Mouse (Mus musculus): ENCODE data around the gene Gm1673. TPM values are rescaled to one million over a fixed set of nuclear protein-coding genes. Genes with fewer than 3 reads are reported as not detected.

Gm1673 gene
- polyA plus RNA-seq, 1 experiment = 5.3 TPM

GRCm38 (mm10) chr5:33997829-33998504 lies 14.7 kb downstream of the Gm1673 start:
- Histone ChIP-seq H3K79me2 (ENCODE audit: control insufficient read depth, insufficient read depth) (no peaks in the 10 kb centered on the region), H3K27me3 (ENCODE audit: control insufficient read depth, insufficient read depth, insufficient read length) (peaks cover 71% of the 10 kb centered on the region), H3K36me3 (ENCODE audit: control insufficient read depth, insufficient read depth) (no peaks in the 10 kb centered on the region), H3ac (ENCODE audit: control insufficient read depth, insufficient read length, low read depth) (no peak overlapping the region), H3K79me3 (ENCODE audit: low read depth) (no peaks in the 10 kb centered on the region), H3K4me3 (ENCODE audit: insufficient read depth, poor library complexity, severe bottlenecking) (no peak overlapping the region)
- TF ChIP-seq FOSL1 (IDR thresholded peaks at IDR 0.05; ENCODE audit: insufficient read depth, low read length, poor library complexity, severe bottlenecking) (no peak), MAX (IDR thresholded peaks at IDR 0.05) (no peak), MYOD1 (IDR thresholded peaks at IDR 0.05; ENCODE audit: control insufficient read depth, insufficient read length, low read depth) (no peak), CTCF (IDR thresholded peaks at IDR 0.05; ENCODE audit: control insufficient read depth, insufficient read depth, insufficient read length) (no peak), CEBPB (IDR thresholded peaks at IDR 0.05; ENCODE audit: low read depth) (no peak), USF1 (IDR thresholded peaks at IDR 0.05; ENCODE audit: low read depth) (no peak), MYOG (IDR thresholded peaks at IDR 0.05; ENCODE audit: control insufficient read depth, extremely low read depth, insufficient read length) (no peak)

DNA sequence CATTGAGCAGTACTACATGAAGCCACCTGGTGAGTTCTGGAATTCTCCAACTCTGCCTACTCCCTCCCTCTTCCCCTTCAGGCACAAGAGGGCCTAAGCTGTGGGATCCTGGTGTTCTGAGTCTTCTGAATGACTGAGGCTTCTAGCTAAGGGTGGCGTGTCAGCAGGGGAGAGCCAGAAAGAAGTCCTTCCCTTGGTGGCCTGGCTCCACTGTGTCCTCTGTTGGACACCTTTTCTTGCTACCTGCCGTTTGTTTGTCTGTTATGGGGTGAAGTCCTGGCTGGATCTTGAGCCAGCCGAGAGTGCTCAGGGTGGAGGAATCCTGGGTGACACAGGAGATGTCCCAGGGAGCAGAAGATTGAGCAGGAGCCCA lies 15.3 kb downstream of the Gm1673 start:
- H3K79me3 ChIP-seq (ENCODE audit: low read depth) = no peaks in the 10 kb centered on the region
- H3K4me3 ChIP-seq (ENCODE audit: insufficient read depth, poor library complexity, severe bottlenecking) = no peak overlapping the region
- H3ac ChIP-seq (ENCODE audit: control insufficient read depth, insufficient read length, low read depth) = no peak overlapping the region
- TF ChIP-seq CTCF (IDR thresholded peaks at IDR 0.05; ENCODE audit: control insufficient read depth, insufficient read depth, insufficient read length) (no peak), USF1 (IDR thresholded peaks at IDR 0.05; ENCODE audit: low read depth) (no peak), MAX (IDR thresholded peaks at IDR 0.05) (no peak), MYOG (IDR thresholded peaks at IDR 0.05; ENCODE audit: control insufficient read depth, extremely low read depth, insufficient read length) (no peak), FOSL1 (IDR thresholded peaks at IDR 0.05; ENCODE audit: insufficient read depth, low read length, poor library complexity, severe bottlenecking) (no peak), CEBPB (IDR thresholded peaks at IDR 0.05; ENCODE audit: low read depth) (no peak), MYOD1 (IDR thresholded peaks at IDR 0.05; ENCODE audit: control insufficient read depth, insufficient read length, low read depth) (no peak)
- no peaks in the 10 kb centered on the region for H3K36me3 ChIP-seq (ENCODE audit: control insufficient read depth, insufficient read depth)
- no peaks in the 10 kb centered on the region for H3K79me2 ChIP-seq (ENCODE audit: control insufficient read depth, insufficient read depth)
- H3K27me3 ChIP-seq (ENCODE audit: control insufficient read depth, insufficient read depth, insufficient read length) = peaks cover 71% of the 10 kb centered on the region

DNA sequence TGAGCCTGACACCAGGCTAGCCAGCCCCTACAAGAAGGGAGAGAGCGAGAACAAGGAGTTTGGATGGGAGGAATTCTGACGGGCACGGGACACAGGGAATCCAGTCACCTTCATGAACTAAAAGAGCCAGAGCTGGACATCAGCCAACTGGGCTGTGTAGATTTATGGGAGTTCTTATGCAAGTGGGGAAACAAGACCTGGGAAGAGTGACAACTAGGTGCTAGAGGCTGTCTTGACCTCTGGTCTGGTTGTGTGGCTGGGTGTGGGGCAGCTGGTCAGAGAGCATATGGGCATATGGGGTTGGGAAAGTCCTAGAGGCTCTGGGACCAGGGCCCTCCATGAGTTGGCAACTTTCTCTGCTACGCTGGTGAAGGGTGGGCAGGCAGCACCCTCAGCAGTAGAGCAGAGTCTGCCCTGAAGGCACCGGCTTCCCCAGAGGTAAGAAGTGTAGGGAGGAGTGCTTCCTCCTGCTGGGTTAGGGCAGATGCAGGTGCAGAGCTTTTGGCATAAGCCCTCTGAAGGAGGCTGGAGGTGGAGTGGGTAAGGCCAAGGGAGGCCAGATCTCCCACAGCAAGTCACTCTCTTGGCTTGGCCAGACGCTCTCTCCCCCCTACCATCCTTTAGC lies 16.3 kb downstream of the Gm1673 start:
- no peaks in the 10 kb centered on the region for H3K36me3 ChIP-seq (ENCODE audit: control insufficient read depth, insufficient read depth)
- H3K79me2 ChIP-seq (ENCODE audit: control insufficient read depth, insufficient read depth) = no peaks in the 10 kb centered on the region
- TF ChIP-seq FOSL1 (IDR thresholded peaks at IDR 0.05; ENCODE audit: insufficient read depth, low read length, poor library complexity, severe bottlenecking) = no peak
- TF ChIP-seq CEBPB (IDR thresholded peaks at IDR 0.05; ENCODE audit: low read depth) = no peak
- TF ChIP-seq MYOG (IDR thresholded peaks at IDR 0.05; ENCODE audit: control insufficient read depth, extremely low read depth, insufficient read length) = no peak
- TF ChIP-seq MYOD1 (IDR thresholded peaks at IDR 0.05; ENCODE audit: control insufficient read depth, insufficient read length, low read depth) = no peak
- no peak for TF ChIP-seq MAX (IDR thresholded peaks at IDR 0.05)
- no peak for TF ChIP-seq USF1 (IDR thresholded peaks at IDR 0.05; ENCODE audit: low read depth)
- no peak for TF ChIP-seq CTCF (IDR thresholded peaks at IDR 0.05; ENCODE audit: control insufficient read depth, insufficient read depth, insufficient read length)
- peaks cover 64% of the 10 kb centered on the region for H3K27me3 ChIP-seq (ENCODE audit: control insufficient read depth, insufficient read depth, insufficient read length)
- no peak overlapping the region for H3ac ChIP-seq (ENCODE audit: control insufficient read depth, insufficient read length, low read depth)
- H3K4me3 ChIP-seq (ENCODE audit: insufficient read depth, poor library complexity, severe bottlenecking) = no peak overlapping the region
- no peaks in the 10 kb centered on the region for H3K79me3 ChIP-seq (ENCODE audit: low read depth)

DNA sequence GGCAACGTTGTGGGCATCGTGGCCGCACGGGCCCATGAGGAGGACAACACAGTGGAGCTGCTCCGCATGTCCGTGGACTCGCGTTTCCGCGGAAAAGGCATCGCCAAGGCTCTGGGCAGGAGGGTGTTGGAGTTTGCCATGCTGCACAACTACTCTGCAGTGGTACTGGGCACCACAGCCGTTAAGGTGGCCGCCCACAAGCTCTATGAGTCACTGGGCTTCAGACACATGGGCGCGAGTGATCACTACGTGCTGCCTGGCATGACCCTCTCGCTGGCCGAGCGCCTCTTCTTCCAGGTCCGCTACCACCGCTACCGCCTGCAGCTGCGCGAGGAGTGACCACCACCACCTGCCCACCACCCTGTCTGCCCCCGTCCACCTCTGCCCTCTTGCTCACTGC lies 17.6 kb downstream of the Gm1673 start:
- no peak for TF ChIP-seq FOSL1 (IDR thresholded peaks at IDR 0.05; ENCODE audit: insufficient read depth, low read length, poor library complexity, severe bottlenecking)
- TF ChIP-seq CEBPB (IDR thresholded peaks at IDR 0.05; ENCODE audit: low read depth) = no peak
- TF ChIP-seq MAX (IDR thresholded peaks at IDR 0.05) = no peak
- TF ChIP-seq CTCF (IDR thresholded peaks at IDR 0.05; ENCODE audit: control insufficient read depth, insufficient read depth, insufficient read length) = no peak
- TF ChIP-seq USF1 (IDR thresholded peaks at IDR 0.05; ENCODE audit: low read depth) = no peak
- TF ChIP-seq MYOD1 (IDR thresholded peaks at IDR 0.05; ENCODE audit: control insufficient read depth, insufficient read length, low read depth) = no peak
- TF ChIP-seq MYOG (IDR thresholded peaks at IDR 0.05; ENCODE audit: control insufficient read depth, extremely low read depth, insufficient read length) = no peak

GRCm38 (mm10) chr5:34001401-34001800 lies 18.2 kb downstream of the Gm1673 start:
- no peak overlapping the region for H3K4me3 ChIP-seq (ENCODE audit: insufficient read depth, poor library complexity, severe bottlenecking)
- peaks cover 55% of the 10 kb centered on the region for H3K27me3 ChIP-seq (ENCODE audit: control insufficient read depth, insufficient read depth, insufficient read length)
- H3K36me3 ChIP-seq (ENCODE audit: control insufficient read depth, insufficient read depth) = no peaks in the 10 kb centered on the region
- no peaks in the 10 kb centered on the region for H3K79me3 ChIP-seq (ENCODE audit: low read depth)
- TF ChIP-seq FOSL1 (IDR thresholded peaks at IDR 0.05; ENCODE audit: insufficient read depth, low read length, poor library complexity, severe bottlenecking) (no peak), CTCF (IDR thresholded peaks at IDR 0.05; ENCODE audit: control insufficient read depth, insufficient read depth, insufficient read length) (no peak), USF1 (IDR thresholded peaks at IDR 0.05; ENCODE audit: low read depth) (no peak), MYOG (IDR thresholded peaks at IDR 0.05; ENCODE audit: control insufficient read depth, extremely low read depth, insufficient read length) (no peak), CEBPB (IDR thresholded peaks at IDR 0.05; ENCODE audit: low read depth) (no peak), MAX (IDR thresholded peaks at IDR 0.05) (no peak), MYOD1 (IDR thresholded peaks at IDR 0.05; ENCODE audit: control insufficient read depth, insufficient read length, low read depth) (no peak)
- H3K79me2 ChIP-seq (ENCODE audit: control insufficient read depth, insufficient read depth) = no peaks in the 10 kb centered on the region
- H3ac ChIP-seq (ENCODE audit: control insufficient read depth, insufficient read length, low read depth) = no peak overlapping the region

More for the DNA sequence above, 17.6 kb downstream of the Gm1673 start:
- Histone ChIP-seq H3K27me3 (ENCODE audit: control insufficient read depth, insufficient read depth, insufficient read length) (peaks cover 59% of the 10 kb centered on the region), H3K79me3 (ENCODE audit: low read depth) (no peaks in the 10 kb centered on the region), H3K36me3 (ENCODE audit: control insufficient read depth, insufficient read depth) (no peaks in the 10 kb centered on the region), H3K4me3 (ENCODE audit: insufficient read depth, poor library complexity, severe bottlenecking) (no peak overlapping the region), H3ac (ENCODE audit: control insufficient read depth, insufficient read length, low read depth) (no peak overlapping the region), H3K79me2 (ENCODE audit: control insufficient read depth, insufficient read depth) (no peaks in the 10 kb centered on the region)

Measured in C2C12 (cell line).